Mouse (Mus musculus) cortical plate, adult 2 months (tissue): ENCODE data around the gene Adk.

ENCODE experiments used
- CTCF ChIP-seq: fragments of 200-500 bp; IDR thresholded peaks from 2 replicates; pipeline ENCODE4 v1.5.1; 2011; ENCODE audit warnings: mild to moderate bottlenecking, control low read depth, low read length; ENCODE audit not compliant: insufficient read depth; ENCODE audit errors: extremely low read depth
- POLR2A ChIP-seq: fragments of 200-500 bp; IDR thresholded peaks from 2 replicates; pipeline ENCODE4 v1.6.1; 2011; ENCODE audit warnings: mild to moderate bottlenecking, low read length, control low read depth; ENCODE audit not compliant: insufficient read depth; ENCODE audit errors: extremely low read depth

DNA sequence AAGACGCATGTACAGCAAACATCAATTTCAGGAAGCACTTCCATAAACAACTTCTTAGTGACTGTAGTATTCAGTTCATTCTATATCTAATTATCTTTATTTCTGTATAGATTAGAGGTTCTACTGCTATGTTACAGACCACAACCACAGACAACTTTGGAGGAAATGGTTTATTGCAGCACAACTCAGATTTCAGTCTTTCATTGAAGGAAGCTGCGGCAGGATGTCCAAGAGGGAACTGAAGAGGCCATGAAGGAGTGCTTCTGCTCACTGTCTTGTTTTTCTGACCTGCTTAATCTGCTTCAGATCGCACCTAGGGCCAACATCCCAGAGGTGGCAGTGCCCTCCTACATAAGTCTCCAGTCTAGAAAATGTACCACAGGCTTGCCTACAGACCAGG is 148.5 kb downstream of the Adk start:
- no peak for TF ChIP-seq CTCF
- TF ChIP-seq POLR2A: no peak
